Mouse (Mus musculus) thymus, adult 2 months (tissue): ENCODE results near the gene Avp. TPM values are rescaled to one million over a fixed set of nuclear protein-coding genes. Genes with fewer than 3 reads are reported as not detected.
"Not testable (repeated sequence)": the region's sequence is repeated elsewhere in the genome, so short reads cannot be mapped to it uniquely, and the experiment has no call there.

Experiments used
- DNase-seq: peaks from one replicate; pipeline ENCODE4 v3.0.0; 2021
- H3K27ac ChIP-seq: fragments of 200-500 bp; 2 replicates; pipeline ENCODE4 v1.5.1; 2012; ENCODE audit warnings: low read length, control low read depth; ENCODE audit not compliant: control insufficient read depth, insufficient read depth
- H3K27me3 ChIP-seq: fragments of 200-500 bp; 2 replicates; pipeline ENCODE4 v1.6.1; 2012; ENCODE audit warnings: mild to moderate bottlenecking, low read length, moderate library complexity, mixed read lengths; ENCODE audit not compliant: control insufficient read depth, insufficient read depth
- H3K36me3 ChIP-seq: fragments of 200-500 bp; 2 replicates; pipeline ENCODE4 v1.6.1; 2012; ENCODE audit warnings: mild to moderate bottlenecking, low read length, moderate library complexity; ENCODE audit not compliant: control insufficient read depth, insufficient read depth
- H3K4me1 ChIP-seq: fragments of 200-500 bp; replicated peaks from 2 replicates; pipeline ENCODE4 v1.6.1; 2012; ENCODE audit warnings: low read length; ENCODE audit not compliant: control insufficient read depth, insufficient read depth
- H3K4me3 ChIP-seq: fragments of 200-500 bp; 2 replicates; pipeline ENCODE4 v1.5.1; 2012; ENCODE audit warnings: mild to moderate bottlenecking, low read length, control low read depth, moderate library complexity; ENCODE audit not compliant: control insufficient read depth, insufficient read depth
- CTCF ChIP-seq: fragments of 200-500 bp; IDR thresholded peaks from 2 replicates; pipeline ENCODE4 v1.5.1; 2012; ENCODE audit warnings: mild to moderate bottlenecking, control low read depth, low read length, moderate library complexity, borderline replicate concordance; ENCODE audit not compliant: control insufficient read depth, poor library complexity, insufficient read depth; ENCODE audit errors: extremely low read depth
- POLR2A ChIP-seq: fragments of 200-500 bp; IDR thresholded peaks from 2 replicates; pipeline ENCODE4 v1.6.1; 2012; ENCODE audit warnings: mild to moderate bottlenecking, low read length, control low read depth, moderate library complexity; ENCODE audit not compliant: control insufficient read depth, poor library complexity, insufficient read depth; ENCODE audit errors: extremely low read depth
- WGBS: fragments of 180-500 bp; shearing (Covaris S2); methylation state at CpG from one replicate; pipeline ENCODE4 v1.1.7; 2018; 5-methylcytosine and 5-hydroxymethylcytosine counted together
- polyA plus RNA-seq: library from polyadenylated mRNA; depleted of rRNA; stranded (reverse); fragments of >200 nt; gene quantifications from 2 replicates; pipeline ENCODE4 v1.2.3, GENCODE M21; 2012

Avp gene
- polyA plus RNA-seq, 1 experiment = 1.9 TPM

GRCm38 (mm10) chr2:130577632-130578031 lies 4.7 kb downstream of the Avp start:
- Histone ChIP-seq H3K27me3 (peaks cover 20% of the 10 kb centered on the region; the same call in 1 of the 2 replicates), H3K36me3 (no peaks in the 10 kb centered on the region), H3K4me1 (peaks cover 4% of the 10 kb centered on the region; the same call in 1 of the 2 replicates), H3K4me3 (no peak overlapping the region), H3K27ac (no peak overlapping the region)
- 8% methylated on average over 12 of the region's 12 CpGs for WGBS
- peak; percentile 62 for DNase-seq
- TF ChIP-seq POLR2A = no peak
- TF ChIP-seq CTCF = no peak

DNA sequence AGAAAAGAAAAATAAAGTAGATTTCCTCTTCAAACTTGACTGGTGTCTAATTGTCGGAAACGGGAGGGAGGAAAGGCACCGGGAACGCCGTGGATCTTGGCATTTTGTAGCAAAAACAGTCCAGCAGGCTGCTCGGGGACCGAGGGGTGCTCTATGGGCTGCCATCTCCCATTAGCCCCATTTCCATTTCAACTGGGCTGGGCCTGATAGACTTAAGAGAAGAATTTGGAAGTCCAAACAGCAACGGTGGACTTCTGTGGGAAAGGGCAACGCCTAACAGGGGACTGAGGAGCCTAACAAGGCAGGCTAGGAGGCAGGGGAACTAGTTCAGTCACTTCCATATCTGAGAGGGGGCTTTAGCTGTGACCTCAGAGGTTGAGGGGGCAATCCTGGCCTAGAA lies 5.3 kb downstream of the Avp start:
- no peak for TF ChIP-seq POLR2A
- TF ChIP-seq CTCF = no peak
- WGBS = 21% methylated on average over 9 of the region's 9 CpGs
- H3K36me3 ChIP-seq = no peaks in the 10 kb centered on the region
- no peak for DNase-seq
- peaks cover 20% of the 10 kb centered on the region; the same call in 1 of the 2 replicates for H3K27me3 ChIP-seq
- H3K4me3 ChIP-seq = no peak overlapping the region
- H3K27ac ChIP-seq = no peak overlapping the region
- peaks cover 4% of the 10 kb centered on the region; the same call in 1 of the 2 replicates for H3K4me1 ChIP-seq

DNA sequence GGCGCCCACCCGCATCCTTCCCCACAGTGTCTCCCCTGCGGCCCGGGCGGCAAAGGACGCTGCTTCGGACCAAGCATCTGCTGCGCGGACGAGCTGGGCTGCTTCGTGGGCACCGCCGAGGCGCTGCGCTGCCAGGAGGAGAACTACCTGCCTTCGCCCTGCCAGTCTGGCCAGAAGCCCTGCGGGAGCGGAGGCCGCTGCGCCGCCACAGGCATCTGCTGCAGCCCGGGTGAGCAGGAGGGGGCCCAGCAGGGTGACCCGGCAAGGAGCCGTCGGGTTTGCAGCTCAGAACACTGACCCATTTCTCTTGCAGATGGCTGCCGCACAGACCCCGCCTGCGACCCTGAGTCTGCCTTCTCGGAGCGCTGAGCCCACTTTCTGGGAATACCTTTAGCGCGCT lies 5.8 kb downstream of the Avp start:
- H3K27me3 ChIP-seq = peaks cover 20% of the 10 kb centered on the region; the same call in 1 of the 2 replicates
- not testable (repeated sequence) for H3K36me3 ChIP-seq, H3K4me1 ChIP-seq, H3K27ac ChIP-seq, H3K4me3 ChIP-seq, DNase-seq
- 8% methylated on average over 32 of the region's 32 CpGs for WGBS

GRCm38 (mm10) chr2:130575873-130576272 lies 6.5 kb downstream of the Avp start, which contains the start of gene Oxt:
Gene Oxt (plus strand): TSS chr2:130576173.
- no peak for TF ChIP-seq POLR2A
- no peak for TF ChIP-seq CTCF

GRCm38 (mm10) chr2:130574960-130575359 lies 7.4 kb downstream of the Avp start:
- 93% methylated on average over 5 of the region's 5 CpGs for WGBS
- DNase-seq = no peak
- TF ChIP-seq POLR2A = no peak
- TF ChIP-seq CTCF = no peak
- Histone ChIP-seq H3K36me3 (no peaks in the 10 kb centered on the region), H3K4me3 (no peak overlapping the region), H3K27ac (no peak overlapping the region), H3K27me3 (peaks cover 16% of the 10 kb centered on the region; the same call in 1 of the 2 replicates), H3K4me1 (peaks cover 4% of the 10 kb centered on the region; the same call in 1 of the 2 replicates)

More at GRCm38 (mm10) chr2:130575873-130576272, 6.5 kb downstream of the Avp start, which contains the start of gene Oxt:
- DNase-seq = no peak
- WGBS = 88% methylated on average over 9 of the region's 9 CpGs
- Histone ChIP-seq H3K27me3 (peaks cover 16% of the 10 kb centered on the region; the same call in 1 of the 2 replicates), H3K36me3 (no peaks in the 10 kb centered on the region), H3K4me3 (no peak within 1 kb of the TSS), H3K27ac (no peak within 1 kb of the TSS), H3K4me1 (peaks cover 4% of the 10 kb centered on the region; the same call in 1 of the 2 replicates)

GRCm38 (mm10) chr2:130569926-130570325 lies 12.4 kb downstream of the Avp start:
- Histone ChIP-seq H3K27ac (no peak overlapping the region), H3K36me3 (peaks cover 4% of the 10 kb centered on the region; the same call in 1 of the 2 replicates), H3K4me1 (no peaks in the 10 kb centered on the region), H3K27me3 (no peaks in the 10 kb centered on the region), H3K4me3 (no peak overlapping the region)
- no peak for TF ChIP-seq POLR2A
- TF ChIP-seq CTCF = no peak
- DNase-seq = no peak

DNA sequence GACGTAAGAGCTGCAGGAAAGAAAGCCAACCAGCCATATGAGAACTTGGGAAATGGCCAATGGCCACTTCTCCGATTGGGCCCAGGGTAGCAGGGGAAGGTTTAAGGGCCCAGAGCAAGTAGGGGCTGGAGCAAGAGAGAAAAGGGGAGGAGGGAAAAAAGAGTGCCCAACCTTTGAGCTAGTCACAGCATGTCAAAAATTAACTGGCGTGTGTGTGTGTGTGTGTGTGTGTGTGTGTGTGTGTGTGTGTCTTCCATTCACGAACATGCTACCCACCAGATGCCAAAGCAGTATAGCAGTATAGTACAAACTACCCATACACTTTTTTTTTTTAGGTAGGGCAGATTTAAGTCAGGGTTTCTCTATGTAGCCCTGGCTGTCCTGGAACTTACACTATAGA lies 13.4 kb downstream of the Avp start:
- no peak for DNase-seq
- TF ChIP-seq CTCF (no peak), POLR2A (no peak)
- H3K4me1 ChIP-seq = peaks cover 6% of the 10 kb centered on the region
- WGBS = 88% methylated on average over 4 of the region's 4 CpGs
- no peak overlapping the region for H3K4me3 ChIP-seq
- no peaks in the 10 kb centered on the region for H3K27me3 ChIP-seq
- H3K36me3 ChIP-seq = peaks cover 4% of the 10 kb centered on the region; the same call in 1 of the 2 replicates
- no peak overlapping the region for H3K27ac ChIP-seq
